Mouse (Mus musculus) urinary bladder, postnatal 4 days (tissue): ENCODE results near the gene Mindy2.
"Not testable (repeated sequence)": the region's sequence is repeated elsewhere in the genome, so short reads cannot be mapped to it uniquely, and the experiment has no call there.

Source experiments
- DNase-seq, 2 experiments: peaks; one replicate each; pipeline ENCODE4 v3.0.0; 2021 to 2022; ENCODE audit warnings: low spot score in 2 of 2

The Mindy2 gene

DNA sequence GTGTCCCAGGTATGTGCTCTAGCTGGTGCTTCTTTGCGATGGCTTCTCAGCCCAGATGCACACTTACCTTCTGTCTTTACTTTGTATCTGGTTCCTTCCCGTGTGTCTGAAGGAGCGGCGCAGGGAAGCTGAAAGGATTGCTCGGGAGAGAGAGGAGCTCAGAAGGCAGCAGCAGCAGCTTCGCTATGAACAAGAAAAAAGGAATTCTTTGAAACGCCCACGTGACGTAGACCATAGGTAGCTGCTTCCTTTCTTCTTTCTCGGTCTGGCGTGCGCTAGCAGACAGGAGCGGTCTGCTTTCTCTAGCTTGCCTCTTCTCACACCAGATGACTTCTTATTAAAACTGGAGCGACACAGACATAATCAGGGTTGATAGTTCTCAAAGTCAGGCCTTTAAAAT is 72.3 kb downstream of the Mindy2 start:
- no peak for DNase-seq

- no peak for DNase-seq
These were observed 76.0 kb downstream of the Mindy2 start for GRCm38 (mm10) chr9:70580956-70581355.

DNA sequence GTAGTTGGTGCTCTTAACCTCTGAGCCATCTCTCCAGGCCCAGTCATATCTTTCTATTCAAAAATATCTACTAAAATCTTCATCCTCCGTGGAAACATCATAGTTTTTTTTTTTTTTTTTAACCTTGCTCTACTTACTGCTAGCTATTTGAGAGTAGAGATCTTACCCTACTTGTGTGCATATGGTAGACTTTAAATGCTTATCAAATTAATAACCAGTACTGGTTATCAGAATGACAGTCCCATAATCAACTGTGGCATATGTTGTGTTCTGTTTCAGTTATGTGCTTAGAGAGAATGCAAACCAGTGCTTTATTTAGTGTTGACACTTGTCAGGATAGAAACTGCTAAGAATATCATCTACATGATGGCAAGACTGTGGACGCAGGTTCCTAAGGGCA is 78.9 kb downstream of the Mindy2 start:
- DNase-seq = no peak

GRCm38 (mm10) chr9:70570351-70570750 is 86.6 kb downstream of the Mindy2 start:
- no peak for DNase-seq

DNA sequence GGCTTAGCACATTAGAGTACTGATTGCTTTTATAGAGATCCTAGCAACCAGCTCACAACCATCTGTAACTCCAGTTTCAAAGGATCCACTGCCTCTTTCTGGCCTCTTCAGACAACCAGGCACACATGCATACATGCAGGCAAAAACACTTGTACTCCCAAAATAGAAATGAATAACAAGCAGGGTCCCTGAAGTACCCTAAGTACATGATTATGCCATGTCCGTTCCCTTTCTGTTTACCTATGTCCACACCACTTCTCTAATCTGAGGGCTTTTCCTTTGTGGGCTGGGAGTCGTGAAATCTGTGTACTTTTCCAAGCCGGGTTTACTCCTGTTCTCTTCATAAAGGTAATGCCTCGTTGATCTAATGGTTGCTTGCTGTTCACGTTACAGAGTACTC is 89.3 kb downstream of the Mindy2 start:
- no peak for DNase-seq

DNA sequence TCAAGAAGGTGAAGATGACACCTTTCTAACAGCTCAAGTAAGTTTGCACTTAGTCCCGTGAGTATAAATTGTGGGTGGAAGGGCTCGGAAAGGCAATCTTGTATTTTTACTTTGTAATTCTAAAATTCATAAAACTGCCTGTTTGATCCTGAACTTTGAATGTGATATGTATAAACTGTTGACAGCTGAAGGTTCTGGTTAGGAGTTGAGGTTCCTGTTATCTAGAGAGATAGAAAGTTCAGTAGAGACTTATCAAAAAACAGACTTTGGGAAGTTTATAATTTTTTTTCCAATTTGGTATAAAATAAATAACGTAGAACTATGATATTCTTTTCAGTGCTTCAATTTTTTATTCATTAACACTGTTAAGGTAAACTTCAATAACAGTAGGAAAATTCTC is 94.1 kb downstream of the Mindy2 start:
- DNase-seq = no peak

DNA sequence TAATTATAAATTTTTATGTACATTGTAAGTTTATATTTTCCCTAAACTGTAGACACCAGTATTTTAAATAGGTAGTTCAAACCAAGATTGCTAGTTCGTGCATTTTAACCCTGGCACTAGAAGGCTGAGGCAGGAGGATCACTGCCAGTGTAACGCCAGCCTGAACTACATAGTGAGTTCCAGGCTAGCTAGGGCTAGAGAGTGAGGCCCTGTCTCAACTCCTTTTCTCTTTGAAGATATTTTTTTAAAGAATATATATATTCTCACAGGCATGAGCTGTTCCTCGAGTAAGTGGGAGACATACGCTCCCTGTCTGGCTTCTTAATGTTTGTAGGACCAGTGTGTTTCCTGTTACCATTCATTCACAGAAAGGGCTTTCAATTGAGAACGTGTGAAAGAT is 100.2 kb downstream of the Mindy2 start:
- DNase-seq = no peak

DNA sequence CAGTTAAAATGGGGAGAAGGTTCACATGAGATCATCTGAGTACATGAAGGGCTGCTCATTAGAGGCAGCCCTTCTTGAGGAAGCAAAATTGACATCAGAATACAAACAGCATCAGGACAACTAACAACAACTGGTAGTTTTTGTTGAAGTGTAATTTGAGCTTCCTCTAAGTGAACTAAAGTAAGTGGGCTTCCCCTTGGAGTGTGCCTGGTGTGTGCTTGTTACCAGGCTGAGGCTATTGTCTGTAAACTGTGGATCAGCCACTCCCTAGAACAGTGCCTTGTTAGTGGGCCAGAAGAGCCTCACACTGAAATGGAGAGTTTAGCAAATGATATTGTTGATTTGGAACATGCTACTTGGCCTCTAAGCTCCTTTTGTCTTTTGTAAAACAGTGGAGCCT is 101.5 kb downstream of the Mindy2 start:
- no peak for DNase-seq

DNA sequence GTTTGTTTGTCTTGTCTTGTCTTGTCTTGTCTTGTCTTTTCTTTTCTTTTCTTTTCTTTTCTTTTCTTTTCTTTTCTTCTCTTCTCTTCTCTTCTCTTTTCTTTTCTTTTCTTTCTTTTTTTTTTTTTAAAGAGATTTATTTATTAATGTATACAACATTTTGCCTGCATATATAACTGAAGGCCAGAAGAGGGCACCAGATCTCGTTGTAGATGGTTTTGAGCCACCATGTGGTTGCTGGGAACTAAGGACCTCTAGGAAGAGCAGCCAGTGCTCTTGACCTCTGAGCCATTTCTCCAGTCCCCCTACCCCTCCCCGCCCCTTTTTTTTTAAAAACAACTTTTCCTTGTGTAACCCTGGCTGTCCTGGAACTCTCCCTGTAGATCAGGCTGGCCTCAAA is 104.7 kb downstream of the Mindy2 start:
- not testable (repeated sequence) for DNase-seq

- DNase-seq = no peak
These were observed 105.5 kb downstream of the Mindy2 start for GRCm38 (mm10) chr9:70551524-70551923.
